Mouse (Mus musculus): ENCODE data around the gene Arcn1.

GRCm38 (mm10) chr9:44772392-44772749 lies 4.7 kb upstream of the Arcn1 start:
- TF ChIP-seq POLR2A (IDR thresholded peaks at IDR 0.05; ENCODE audit: low read depth, low read length) (no peak), CTCF (conservative IDR thresholded peaks at IDR 0.05; ENCODE audit: insufficient read depth, insufficient read length, low read depth, low read length) (no peak)
